Mouse (Mus musculus): ENCODE measurements at regions not wholly inside any gene's neighbourhood (a gene's known extent, or its start where the extent isn't known, plus 50 kb on each side); places are given as distances from the start of the nearest gene placed in this dataset.

GRCm38 (mm10) chr14:76695691-76696355 lies 139.1 kb upstream of the Serp2 start:
- no peak overlapping the region for H3K27ac ChIP-seq (ENCODE audit: control insufficient read depth, insufficient read depth, low read length)
- 39% methylated on average over 18 of the region's 18 CpGs for WGBS
- no peak for TF ChIP-seq POLR2A (IDR thresholded peaks at IDR 0.05; ENCODE audit: control insufficient read depth, extremely low read depth, insufficient read depth, low read length, poor library complexity)
- no peak for TF ChIP-seq CTCF (IDR thresholded peaks at IDR 0.05; ENCODE audit: borderline replicate concordance, control insufficient read depth, extremely low read depth, insufficient read depth, low read length, poor library complexity)
- no peak overlapping the region for H3K4me3 ChIP-seq (ENCODE audit: control insufficient read depth, insufficient read depth, low read length)
- H3K4me1 ChIP-seq (replicated peaks; ENCODE audit: control insufficient read depth, insufficient read depth, low read length): peaks cover 25% of the 10 kb centered on the region
- no peaks in the 10 kb centered on the region for H3K36me3 ChIP-seq (ENCODE audit: control insufficient read depth, insufficient read depth, low read length)
- no peaks in the 10 kb centered on the region for H3K27me3 ChIP-seq (ENCODE audit: control insufficient read depth, insufficient read depth, low read length)
- no peak for DNase-seq

- Histone ChIP-seq H3K27ac (ENCODE audit: control insufficient read depth, insufficient read depth, low read length) (no peak overlapping the region), H3K4me3 (ENCODE audit: control insufficient read depth, insufficient read depth, low read length) (no peak overlapping the region), H3K27me3 (ENCODE audit: control insufficient read depth, insufficient read depth, low read length) (no peaks in the 10 kb centered on the region), H3K4me1 (replicated peaks; ENCODE audit: control insufficient read depth, insufficient read depth, low read length) (peaks cover 29% of the 10 kb centered on the region), H3K36me3 (ENCODE audit: control insufficient read depth, insufficient read depth, low read length) (no peaks in the 10 kb centered on the region)
- no peak for TF ChIP-seq POLR2A (IDR thresholded peaks at IDR 0.05; ENCODE audit: control insufficient read depth, extremely low read depth, insufficient read depth, low read length, poor library complexity)
- TF ChIP-seq CTCF (IDR thresholded peaks at IDR 0.05; ENCODE audit: borderline replicate concordance, control insufficient read depth, extremely low read depth, insufficient read depth, low read length, poor library complexity): no peak
- no peak for DNase-seq
- WGBS: 18% methylated on average over 8 of the region's 8 CpGs
Observed at GRCm38 (mm10) chr14:76694894-76695293, 138.2 kb upstream of the Serp2 start.

GRCm38 (mm10) chr14:76693351-76694317 lies 136.9 kb upstream of the Serp2 start:
- DNase-seq: no peak
- TF ChIP-seq CTCF (IDR thresholded peaks at IDR 0.05; ENCODE audit: borderline replicate concordance, control insufficient read depth, extremely low read depth, insufficient read depth, low read length, poor library complexity) (no peak), POLR2A (IDR thresholded peaks at IDR 0.05; ENCODE audit: control insufficient read depth, extremely low read depth, insufficient read depth, low read length, poor library complexity) (no peak)
- Histone ChIP-seq H3K27ac (ENCODE audit: control insufficient read depth, insufficient read depth, low read length) (no peak overlapping the region), H3K27me3 (ENCODE audit: control insufficient read depth, insufficient read depth, low read length) (no peaks in the 10 kb centered on the region), H3K4me3 (ENCODE audit: control insufficient read depth, insufficient read depth, low read length) (0 out of 2 replicates have a peak overlapping the region, but pooled peaks have one; percentile 5), H3K4me1 (replicated peaks; ENCODE audit: control insufficient read depth, insufficient read depth, low read length) (peaks cover 35% of the 10 kb centered on the region), H3K36me3 (ENCODE audit: control insufficient read depth, insufficient read depth, low read length) (no peaks in the 10 kb centered on the region)
- 23% methylated on average over 15 of the region's 15 CpGs for WGBS

GRCm38 (mm10) chr14:76687971-76688407 lies 131.3 kb upstream of the Serp2 start:
- no peaks in the 10 kb centered on the region for H3K36me3 ChIP-seq (ENCODE audit: control insufficient read depth, insufficient read depth, low read length)
- no peaks in the 10 kb centered on the region for H3K27me3 ChIP-seq (ENCODE audit: control insufficient read depth, insufficient read depth, low read length)
- peaks cover 40% of the 10 kb centered on the region for H3K4me1 ChIP-seq (replicated peaks; ENCODE audit: control insufficient read depth, insufficient read depth, low read length)
- under 1% methylated on average over 10 of the region's 10 CpGs for whole genome bisulfite sequencing
- peak; percentile 63 for DNase-seq
- TF ChIP-seq POLR2A (IDR thresholded peaks at IDR 0.05; ENCODE audit: control insufficient read depth, extremely low read depth, insufficient read depth, low read length, poor library complexity): no peak
- TF ChIP-seq CTCF (IDR thresholded peaks at IDR 0.05; ENCODE audit: borderline replicate concordance, control insufficient read depth, extremely low read depth, insufficient read depth, low read length, poor library complexity): no peak
- peak overlapping the region; percentile 52 for H3K27ac ChIP-seq (ENCODE audit: control insufficient read depth, insufficient read depth, low read length)
- H3K4me3 ChIP-seq (ENCODE audit: control insufficient read depth, insufficient read depth, low read length): peak overlapping the region; percentile 23

- no peaks in the 10 kb centered on the region for H3K36me3 ChIP-seq (ENCODE audit: control insufficient read depth, insufficient read depth, low read length)
- H3K27ac ChIP-seq (ENCODE audit: control insufficient read depth, insufficient read depth, low read length): peak overlapping the region; percentile 2; the same call in 1 of the 2 replicates
- no peak overlapping the region for H3K4me3 ChIP-seq (ENCODE audit: control insufficient read depth, insufficient read depth, low read length)
- no peak for DNase-seq
- 35% methylated on average over 9 of the region's 9 CpGs for WGBS
- H3K4me1 ChIP-seq (replicated peaks; ENCODE audit: control insufficient read depth, insufficient read depth, low read length): peaks cover 40% of the 10 kb centered on the region
- no peaks in the 10 kb centered on the region for H3K27me3 ChIP-seq (ENCODE audit: control insufficient read depth, insufficient read depth, low read length)
- no peak for TF ChIP-seq CTCF (IDR thresholded peaks at IDR 0.05; ENCODE audit: borderline replicate concordance, control insufficient read depth, extremely low read depth, insufficient read depth, low read length, poor library complexity)
- no peak for TF ChIP-seq POLR2A (IDR thresholded peaks at IDR 0.05; ENCODE audit: control insufficient read depth, extremely low read depth, insufficient read depth, low read length, poor library complexity)
Observed at GRCm38 (mm10) chr14:76686762-76687453, 130.2 kb upstream of the Serp2 start.

Measured in thymus, adult 2 months (tissue).